Mouse (Mus musculus) adrenal gland (tissue): ENCODE data around the gene Trnp1.

Experiments
- intact Hi-C: fragments of 180-260 bp; cut with DNase I; formaldehyde crosslinking; loops from one replicate; pipeline ENCODE4 v1.15.1; 2025

Gene Trnp1

DNA sequence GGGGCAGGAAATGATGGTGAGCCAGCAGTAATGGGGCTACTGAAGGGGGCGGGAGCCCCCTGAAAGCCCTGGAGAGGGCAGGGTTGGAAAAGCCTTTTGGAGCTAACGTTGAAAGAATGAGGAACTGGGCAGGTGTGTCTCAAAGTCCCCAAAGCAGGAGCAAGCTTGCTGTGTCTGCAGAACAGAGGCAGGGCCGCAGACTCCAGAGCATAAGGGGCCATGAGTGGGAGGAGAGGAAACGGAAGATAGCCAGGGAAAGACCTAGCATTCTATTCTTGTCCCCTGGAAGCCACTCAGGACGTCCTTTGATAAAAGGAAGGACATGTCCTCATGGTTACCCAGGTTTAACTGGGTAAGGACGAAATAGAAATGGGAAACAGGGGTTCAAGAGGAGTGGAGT lies 35.2 kb downstream of the Trnp1 start:
- intact Hi-C loops, result no loop called here

DNA sequence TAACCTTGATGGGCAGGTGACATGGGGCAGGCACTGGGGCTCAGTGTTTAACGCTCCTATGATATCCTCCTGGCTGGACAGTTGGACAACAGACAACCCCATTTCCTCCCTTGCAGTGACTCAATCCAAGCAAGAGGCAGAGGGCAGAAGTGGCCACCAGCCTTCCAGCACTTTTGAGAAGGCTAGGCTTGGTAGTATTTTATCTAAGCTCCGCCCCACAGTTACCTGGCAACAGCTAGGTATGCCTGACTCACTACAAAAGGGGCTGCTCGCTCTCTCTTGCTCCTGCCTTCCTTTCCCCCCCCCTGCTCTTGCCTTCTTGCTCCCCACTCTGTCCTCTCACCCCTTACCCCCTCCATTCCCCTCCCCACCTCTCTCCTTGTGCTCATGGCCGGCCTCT lies 37.0 kb downstream of the Trnp1 start:
- intact Hi-C loops, result no loop called here

DNA sequence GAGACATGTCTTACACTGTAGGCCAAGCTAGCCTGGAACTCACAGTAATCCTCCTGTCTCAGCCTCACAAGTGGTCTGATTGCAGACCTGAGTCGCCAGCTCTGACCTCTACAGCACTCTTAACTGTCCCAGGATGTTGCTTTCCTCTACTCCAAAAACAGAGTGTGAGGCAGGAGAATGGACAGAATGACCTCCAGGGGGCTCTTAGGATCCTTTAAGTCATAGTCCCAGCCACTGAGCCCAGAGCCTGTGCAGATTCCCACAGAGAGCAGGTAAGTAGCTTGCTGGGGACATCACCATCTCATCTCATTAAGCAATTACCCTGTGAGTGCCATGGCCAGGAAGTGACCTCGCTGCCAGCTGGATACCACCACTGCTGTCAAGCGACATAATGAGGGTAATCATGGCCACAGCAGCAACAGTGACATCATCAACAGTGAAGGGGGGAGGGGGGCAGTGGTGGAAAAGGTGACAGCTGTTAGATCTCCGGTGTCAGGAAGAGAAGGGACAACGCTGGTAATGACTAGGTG lies 37.5 kb downstream of the Trnp1 start:
- intact Hi-C loops, result no loop called here

DNA sequence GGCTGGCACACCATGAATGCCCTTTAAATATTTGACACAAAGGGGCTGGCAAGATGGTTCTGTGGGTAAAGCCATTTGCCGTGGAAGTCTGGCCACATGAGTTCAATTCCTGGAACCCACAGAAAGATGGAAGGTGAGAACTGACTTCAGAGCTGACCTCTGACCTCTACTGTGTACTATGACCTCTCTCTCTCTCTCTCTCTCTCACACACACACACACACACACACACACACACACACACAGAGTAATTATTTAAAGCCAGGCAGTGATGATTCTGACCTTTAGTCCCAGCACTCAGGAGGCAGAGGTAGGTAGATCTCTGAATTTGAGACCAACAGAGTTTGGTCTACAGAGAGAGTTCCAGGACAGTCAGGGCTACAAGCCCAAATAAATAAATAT lies 38.3 kb downstream of the Trnp1 start:
- intact Hi-C loops, result no loop called here

DNA sequence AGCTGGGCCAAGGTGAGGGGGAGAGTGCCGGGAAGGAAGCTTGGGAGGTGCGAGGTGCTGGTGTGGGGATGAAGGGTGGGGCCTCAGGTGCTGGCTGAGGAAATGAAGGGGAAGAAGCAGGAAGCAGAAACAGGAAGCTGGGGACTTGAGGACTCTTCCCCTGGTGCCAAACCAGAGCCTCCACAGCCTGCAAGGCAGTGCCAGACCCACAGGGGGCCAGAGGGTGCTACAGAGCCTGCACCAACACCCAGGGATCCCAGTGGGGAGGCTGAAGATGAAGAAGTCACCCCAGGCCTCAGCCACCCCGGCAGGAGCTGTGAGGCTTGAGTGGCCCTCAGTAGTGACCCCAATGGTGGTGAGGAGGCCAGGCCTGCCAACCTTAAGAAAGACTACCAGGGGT lies 40.3 kb downstream of the Trnp1 start:
- intact Hi-C loops, result loop anchor here (10.0 kb wide), 1 partner anchor 223 kb away; no protein-coding TSS in a partner anchor

DNA sequence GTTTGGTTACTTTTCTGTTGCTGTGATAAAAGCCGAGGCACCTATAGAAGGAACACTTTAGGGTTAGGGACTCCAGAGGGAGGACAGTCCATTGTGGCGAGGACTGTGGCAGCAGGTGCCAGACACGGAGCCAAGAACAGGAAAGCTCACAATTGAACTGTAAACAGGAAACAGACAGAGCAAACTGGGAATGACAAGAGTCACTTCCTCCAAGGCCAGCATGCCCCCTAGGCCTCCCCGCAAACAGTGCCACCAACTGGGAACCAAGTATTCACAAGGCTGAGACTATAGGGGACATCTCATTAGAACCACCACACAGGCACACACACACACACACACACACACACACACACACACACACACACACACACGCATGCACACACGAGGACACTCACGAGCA lies 45.9 kb downstream of the Trnp1 start:
- intact Hi-C loops, result loop anchor here (5.0 to 10.0 kb wide), 3 partner anchors 105 to 218 kb away; no protein-coding TSS in a partner anchor

DNA sequence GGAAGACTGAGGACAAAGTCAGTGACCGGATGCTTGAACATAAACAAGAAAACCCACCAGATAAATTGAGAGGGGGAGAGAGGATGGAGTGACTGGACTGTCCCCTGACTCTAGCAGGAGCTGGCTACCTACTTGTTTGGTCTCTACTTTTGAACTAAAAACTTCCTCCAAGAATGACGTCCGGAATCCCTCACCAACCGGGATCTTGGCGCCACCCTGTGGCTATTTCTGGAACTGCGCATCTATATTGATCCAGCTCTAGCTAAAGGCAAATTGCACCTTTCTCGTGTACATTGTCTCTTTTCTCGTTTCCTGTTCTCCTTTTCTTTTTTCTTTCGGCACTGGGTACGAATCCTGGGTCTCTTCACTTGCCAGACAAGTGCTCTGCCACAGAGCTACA lies 46.8 kb downstream of the Trnp1 start:
- intact Hi-C loops, result loop anchor here (1.0 to 10.0 kb wide), 4 partner anchors 27 to 217 kb away; no protein-coding TSS in a partner anchor

GRCm38 (mm10) chr4:133449726-133450125 lies 48.6 kb downstream of the Trnp1 start:
- intact Hi-C loops, result loop anchor here (5.0 to 10.0 kb wide), 3 partner anchors 102 to 215 kb away; no protein-coding TSS in a partner anchor

GRCm38 (mm10) chr4:133448708-133449388 lies 49.5 kb downstream of the Trnp1 start:
- intact Hi-C loops, result no loop called here

- intact Hi-C loops, result no loop called here
Observed at GRCm38 (mm10) chr4:133447967-133448366, 50.4 kb downstream of the Trnp1 start.

DNA sequence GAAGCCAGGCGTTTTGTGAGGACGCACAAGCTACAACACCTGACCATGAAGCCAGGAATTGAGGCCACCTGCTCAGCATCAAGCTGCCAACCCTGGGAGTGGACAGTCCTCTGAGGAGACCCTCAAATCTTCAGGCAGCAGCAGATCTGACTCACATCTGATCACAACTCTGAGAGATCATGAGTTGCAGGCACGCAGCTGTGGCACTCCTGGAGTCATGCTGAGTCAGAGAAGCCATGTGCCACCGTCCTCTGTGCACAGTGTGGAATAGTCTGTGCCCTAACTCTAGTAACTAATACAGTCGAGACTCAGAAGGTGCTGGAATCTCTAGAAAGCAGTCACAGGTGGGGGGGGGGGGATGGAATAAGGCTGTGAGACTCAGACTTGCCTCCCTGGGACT lies 51.0 kb downstream of the Trnp1 start:
- intact Hi-C loops, result no loop called here

- intact Hi-C loops, result no loop called here
Observed at GRCm38 (mm10) chr4:133445727-133446126, 52.6 kb downstream of the Trnp1 start.

DNA sequence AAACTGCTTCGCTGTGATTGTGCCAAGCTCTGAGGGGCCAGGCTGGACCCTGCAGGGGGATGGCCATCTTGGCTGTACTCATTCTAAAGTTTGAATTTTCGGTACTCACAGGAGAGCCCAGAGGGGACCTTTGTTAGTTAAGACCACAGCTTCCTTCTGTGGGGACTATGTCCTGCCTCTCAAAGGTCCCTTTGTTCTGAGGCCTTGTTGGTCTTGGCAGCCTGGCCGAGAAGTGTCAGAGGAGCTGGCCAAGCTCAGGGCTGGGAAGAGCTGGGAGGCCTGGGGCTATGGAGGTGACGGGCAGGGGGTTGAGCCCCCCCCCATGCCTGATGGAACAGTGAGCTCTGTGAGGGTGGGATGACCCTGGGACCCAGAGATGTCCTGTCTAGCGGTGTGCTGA lies 55.3 kb downstream of the Trnp1 start:
- intact Hi-C loops, result no loop called here

- intact Hi-C loops, result no loop called here
Observed at GRCm38 (mm10) chr4:133442194-133442593, 56.2 kb downstream of the Trnp1 start.
